Mouse (Mus musculus): ENCODE measurements around the gene Snrpd3.

DNA sequence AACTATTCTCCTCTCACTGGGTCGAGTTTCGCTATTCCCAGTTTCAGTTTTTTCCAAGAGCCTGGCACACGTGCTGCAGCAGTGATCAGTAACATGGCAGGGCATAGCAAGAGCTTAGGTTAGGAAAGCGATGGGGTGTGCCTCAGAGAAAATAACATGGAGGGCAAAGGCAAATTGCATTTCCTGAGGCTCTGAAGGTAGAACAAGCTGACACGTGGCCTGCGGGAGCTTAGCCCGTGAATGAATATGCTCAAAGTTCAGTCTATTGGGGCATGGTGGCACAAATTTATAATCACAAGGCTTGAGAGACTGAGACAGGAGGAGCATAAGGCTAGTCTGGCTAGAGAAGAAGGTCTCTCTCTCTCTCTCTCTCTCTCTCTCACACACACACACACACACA lies 4.6 kb upstream of the Snrpd3 start:
- TF ChIP-seq GATA1 (IDR thresholded peaks at IDR 0.05; ENCODE audit: low read length) (no peak), TAL1 (IDR thresholded peaks at IDR 0.05; ENCODE audit: low read length) (no peak)

Measured in erythroblast, embryonic 14.5 days (primary cell).